Mouse (Mus musculus) brain, adult 2 months (tissue): ENCODE results near the gene Tiam1.

Experiments used
- DNase-seq: peaks from one replicate; pipeline ENCODE4 v3.0.0; 2011; ENCODE audit warnings: low read depth, low spot score

Gene Tiam1

DNA sequence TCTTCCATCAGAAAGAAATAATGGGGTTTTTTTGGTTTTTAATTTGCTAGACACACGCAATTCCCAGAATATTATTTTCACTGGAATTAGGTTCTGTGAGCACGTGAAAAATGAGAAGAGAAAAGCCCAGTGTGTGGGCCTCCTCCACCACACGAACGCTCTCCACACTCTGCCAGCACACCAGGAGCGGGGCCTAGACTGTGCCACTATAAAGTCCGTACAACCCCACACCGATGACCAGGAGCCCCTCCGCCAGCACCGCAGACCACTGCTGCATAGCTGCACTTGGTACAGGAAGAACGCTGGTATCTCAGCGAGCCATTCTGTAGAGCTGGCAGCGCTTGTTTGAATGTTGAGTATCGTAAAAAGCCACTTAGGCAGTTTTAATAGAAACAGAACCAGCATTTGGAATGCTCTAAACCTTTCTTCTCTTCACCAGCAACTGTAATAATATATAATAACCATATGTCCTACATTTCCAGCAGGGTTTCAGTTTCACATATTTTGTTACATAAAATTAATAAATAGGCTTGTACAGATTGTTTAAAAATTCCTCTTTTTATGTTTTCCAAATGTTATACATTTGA lies 136.1 kb downstream of the Tiam1 start:
- DNase-seq = no peak

DNA sequence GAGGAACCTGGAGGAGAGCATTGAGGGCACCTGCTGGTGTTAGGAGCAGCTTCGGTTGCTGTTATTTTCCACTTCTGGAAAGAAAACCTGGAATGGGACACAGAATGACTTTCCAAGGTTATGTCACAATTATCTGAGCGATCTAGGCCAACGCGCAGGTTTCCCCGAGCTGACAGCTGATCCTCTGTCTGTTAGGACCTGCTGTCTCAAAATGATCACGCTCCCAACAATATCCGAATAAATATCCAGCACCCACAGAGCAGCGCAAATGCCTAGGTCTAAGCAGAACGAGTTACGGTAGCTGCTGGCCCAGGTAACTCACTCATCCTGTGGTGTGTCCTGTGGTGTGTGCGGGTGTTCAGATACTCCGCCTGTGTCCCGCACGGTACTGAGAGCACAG lies 140.0 kb downstream of the Tiam1 start:
- DNase-seq = peak; percentile 57

DNA sequence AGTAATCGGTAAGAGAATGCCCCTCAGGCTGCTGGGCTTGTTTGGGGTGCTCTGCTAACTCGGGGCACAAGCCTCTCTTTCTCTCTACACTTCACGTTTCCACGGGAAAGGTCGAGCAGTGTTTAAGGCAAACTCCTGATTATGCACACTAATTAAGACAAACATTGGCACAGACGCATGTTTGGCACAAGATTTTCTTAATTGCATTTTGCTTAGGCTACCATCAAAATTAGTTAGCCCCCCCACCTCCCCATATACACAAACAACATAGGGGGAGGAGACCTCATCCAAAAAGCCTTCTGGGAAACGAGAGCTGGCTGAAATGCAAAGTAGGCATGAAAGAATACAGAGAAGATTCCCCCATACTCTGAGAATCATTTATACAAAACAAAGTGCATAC lies 148.4 kb downstream of the Tiam1 start:
- no peak for DNase-seq

GRCm38 (mm10) chr16:89993991-89994825 lies 149.4 kb downstream of the Tiam1 start:
- peak; percentile 95 for DNase-seq

DNA sequence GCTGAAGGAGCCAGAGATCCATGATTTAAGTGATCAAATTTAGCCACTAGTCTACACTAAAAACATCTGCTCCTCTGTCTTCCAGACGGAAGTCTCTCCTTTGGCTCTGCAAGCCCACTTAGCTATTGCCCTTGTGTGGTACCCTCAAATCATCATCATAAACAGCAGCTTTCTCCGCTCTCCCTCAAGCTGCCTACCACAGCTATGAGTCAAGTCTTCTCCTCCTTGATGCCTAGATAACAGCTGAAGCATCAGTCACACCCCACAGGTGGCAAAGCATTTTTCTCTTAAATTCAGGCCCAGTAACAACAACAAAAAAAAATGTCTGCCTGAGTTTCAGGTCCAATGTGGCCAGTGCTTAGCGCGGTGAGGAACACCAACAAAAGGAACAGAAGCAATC lies 150.1 kb downstream of the Tiam1 start:
- DNase-seq = no peak

DNA sequence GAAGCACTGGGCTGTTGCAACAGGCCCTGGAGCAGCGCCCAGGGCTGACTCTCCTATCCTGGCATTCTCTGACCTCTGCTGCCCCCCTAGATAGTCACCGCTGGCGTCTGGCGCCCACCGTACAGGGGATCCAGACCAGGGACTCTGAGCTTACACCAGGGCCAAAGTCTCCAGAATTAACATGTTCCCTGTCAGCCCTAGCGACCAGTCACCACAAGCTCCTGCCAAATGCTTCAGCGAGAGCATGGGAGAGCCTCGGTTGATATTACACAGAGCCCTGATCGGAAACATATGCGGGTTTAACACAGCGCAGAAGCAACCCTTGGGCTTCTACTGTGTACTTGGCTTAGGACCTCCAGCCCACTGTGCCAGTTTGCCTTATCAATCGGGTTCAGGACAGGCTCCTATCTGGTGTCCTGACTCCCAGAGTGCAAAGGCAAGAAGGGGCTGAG lies 151.8 kb downstream of the Tiam1 start:
- no peak for DNase-seq

DNA sequence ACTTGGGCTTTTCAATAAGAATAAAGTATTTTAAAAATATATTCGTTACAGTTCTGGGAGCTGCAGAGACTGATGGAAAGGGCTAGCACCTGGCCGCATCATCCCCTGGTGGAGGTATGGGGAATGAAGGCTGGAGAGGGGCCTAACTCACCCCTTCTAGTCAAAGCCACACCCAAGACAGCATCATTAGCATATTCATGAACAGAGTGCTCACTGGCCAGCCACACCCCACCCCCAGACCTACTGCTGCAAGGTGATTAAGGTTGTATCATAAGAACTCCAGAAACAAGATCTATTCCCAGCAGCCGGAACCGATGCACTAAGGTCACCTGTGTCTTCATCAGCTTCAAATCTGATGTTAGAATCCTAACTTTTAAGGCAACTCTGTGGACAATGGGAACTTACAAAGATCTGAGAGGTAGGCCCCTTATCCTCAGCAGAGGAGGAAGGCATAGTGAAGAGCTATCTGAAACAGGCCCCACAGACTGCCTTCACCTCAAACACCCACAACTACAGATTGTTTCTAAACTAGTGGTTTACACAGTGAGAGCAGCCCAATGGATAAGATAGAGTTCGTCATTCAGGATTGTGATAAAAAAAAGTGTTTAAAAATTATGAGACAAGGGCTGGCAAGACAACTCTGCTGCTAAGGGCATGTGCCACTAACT lies 153.1 kb downstream of the Tiam1 start:
- DNase-seq = no peak

DNA sequence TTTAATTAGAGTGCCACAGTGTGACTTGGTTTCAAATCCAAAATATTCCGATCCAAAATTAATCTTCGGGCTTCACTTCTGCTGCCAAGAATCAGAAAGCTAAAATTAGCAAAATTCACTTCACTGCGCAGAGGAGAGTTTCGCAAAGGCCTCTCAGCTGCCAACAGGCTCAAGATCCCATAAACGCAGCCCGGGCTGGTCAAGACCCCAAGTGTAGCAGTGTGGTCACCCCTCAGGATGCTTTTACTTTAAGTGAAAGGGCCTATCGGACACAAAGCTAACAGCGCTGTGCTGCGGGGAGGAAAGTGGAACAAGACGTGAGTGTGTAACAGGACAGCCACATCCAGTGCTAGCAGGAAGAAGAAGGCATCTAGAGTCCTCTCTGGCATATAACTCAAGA lies 153.8 kb downstream of the Tiam1 start:
- peak; percentile 72 for DNase-seq

DNA sequence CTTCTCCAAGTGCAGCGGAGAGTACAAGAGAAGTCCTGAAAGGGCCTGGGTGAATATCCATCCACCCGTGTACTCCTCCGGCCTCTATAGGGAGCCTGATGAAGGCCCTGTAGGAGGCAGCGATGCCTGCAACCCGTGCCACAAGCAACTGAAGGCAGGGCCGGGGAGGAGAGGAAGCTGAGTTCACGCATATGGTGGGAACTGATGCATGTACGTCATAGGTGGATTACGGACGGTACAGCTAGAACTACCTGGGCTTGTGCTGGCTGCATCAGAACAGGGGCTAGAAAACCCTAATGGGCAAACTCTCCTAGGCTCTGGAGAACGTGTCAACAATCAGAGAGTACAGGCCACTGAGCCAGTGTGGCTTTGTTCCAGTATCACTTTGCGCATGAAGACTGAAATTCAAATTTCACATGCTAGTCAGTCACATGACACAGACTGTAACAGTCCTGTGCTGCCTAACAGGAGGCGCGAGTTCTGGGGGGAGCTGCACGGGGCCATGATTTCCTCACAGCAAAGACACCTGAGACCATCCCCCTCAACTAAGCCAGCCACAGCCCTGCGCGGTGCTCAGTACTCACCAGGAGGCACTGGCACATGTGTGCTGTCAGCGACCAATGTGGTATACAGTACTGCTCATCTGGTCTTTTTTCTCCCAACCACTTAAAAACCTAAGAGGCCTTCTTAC lies 156.8 kb downstream of the Tiam1 start:
- no peak for DNase-seq

DNA sequence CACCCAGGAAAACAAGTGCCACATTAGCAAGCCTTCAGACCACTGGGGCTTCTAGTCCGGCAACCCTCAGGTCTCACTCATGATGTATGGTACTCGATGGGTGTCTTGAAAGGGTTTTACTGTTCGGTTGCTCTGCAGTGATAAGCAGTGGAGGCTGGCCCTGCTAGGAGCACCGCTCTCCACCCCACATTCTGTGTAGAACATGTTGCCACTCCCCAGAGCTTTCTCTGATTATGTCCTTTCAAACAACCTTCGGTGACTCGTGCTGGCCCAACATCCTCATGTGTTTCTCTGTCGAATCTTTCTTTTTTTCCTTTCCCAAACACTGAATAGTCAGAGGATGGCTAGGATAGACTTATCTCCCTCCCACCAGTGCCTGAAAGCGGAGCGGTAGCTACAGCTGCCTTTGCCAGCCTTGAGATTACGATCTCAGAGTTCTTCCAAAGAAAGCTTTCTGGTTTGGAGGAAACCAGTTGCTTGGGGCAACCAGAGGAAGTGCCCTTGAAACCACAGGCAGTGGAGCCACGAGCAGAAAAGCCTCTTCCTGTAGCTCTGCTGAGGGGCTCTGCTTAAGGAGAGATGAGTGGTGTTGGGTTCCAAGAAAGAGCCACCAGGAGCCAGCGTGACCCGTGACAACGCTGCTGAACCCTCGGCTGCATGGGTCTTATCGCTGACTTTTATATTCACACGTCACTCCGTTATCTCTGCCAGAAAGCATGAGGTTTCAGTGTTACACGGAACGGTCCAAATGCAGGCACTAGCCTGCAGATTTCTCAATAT lies 157.7 kb downstream of the Tiam1 start:
- DNase-seq = peak; percentile 51

- peak; percentile 84 for DNase-seq
These were observed 163.4 kb downstream of the Tiam1 start for GRCm38 (mm10) chr16:89980075-89980744.

- DNase-seq = no peak
These were observed 168.1 kb downstream of the Tiam1 start for GRCm38 (mm10) chr16:89975441-89975840.

DNA sequence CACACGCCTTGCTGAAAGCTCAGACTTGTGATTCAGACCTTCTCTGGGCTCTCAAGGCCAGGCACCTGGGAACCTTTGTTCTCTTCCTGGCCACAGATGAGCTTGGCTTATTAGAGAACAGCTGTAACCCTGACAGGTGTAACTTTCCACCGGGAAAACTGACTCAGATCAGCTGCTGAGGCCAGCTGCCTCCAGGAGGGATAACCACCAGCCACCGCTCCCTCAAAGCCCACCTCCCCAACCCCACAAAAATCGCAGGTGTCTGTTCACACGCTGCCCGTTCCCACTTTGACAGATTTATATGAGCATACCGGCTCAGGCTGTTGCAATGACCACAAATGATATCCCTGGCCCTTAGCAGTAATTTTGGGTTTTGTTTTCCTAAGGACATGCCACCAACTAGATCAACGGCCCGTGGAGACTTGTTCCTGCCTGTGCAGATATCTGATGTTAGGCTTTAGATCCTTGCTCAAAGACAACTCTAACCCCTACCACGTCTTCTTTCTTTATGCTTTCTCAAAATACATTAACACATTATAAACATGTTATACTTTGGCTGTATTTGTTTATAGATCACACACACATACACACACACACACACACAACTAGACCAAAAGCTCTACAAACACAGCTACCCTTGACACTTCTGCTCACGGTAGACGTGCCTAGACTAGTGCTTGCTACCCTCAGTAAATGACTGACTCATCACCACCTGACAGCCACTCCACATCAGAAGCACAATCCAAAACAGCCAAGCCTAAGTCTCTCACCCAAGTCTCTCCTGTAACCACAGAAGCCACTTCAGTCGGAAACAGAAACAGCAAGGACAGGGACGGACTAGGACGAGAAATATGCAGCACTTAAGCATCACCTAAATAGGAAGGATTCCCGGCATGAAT lies 169.5 kb downstream of the Tiam1 start:
- peak; percentile 38 for DNase-seq

GRCm38 (mm10) chr16:89972854-89973487 lies 170.6 kb downstream of the Tiam1 start:
- peak; percentile 83 for DNase-seq

- DNase-seq = no peak
These were observed 171.6 kb downstream of the Tiam1 start for GRCm38 (mm10) chr16:89972018-89972417.

DNA sequence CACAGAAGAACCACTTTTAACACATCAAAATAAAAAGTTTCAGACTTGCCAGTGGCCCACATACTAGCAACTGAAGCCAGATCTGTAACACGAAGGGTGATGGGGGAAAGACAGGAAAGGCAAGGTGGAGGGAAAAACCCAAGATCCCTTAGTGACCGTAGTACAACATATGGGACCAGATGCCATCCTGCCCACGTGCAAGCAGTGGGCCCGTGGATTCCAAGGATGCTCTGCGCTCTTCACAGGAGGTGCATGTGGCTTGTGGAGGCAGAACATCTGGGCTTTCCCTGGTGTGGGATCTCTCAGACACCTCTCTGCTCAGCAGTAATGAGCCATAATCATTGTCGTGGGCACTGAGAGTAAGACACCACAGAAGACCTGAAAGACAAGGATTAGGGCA lies 175.5 kb downstream of the Tiam1 start:
- peak; percentile 79 for DNase-seq

- DNase-seq = no peak
These were observed 180.7 kb downstream of the Tiam1 start for GRCm38 (mm10) chr16:89962876-89963275.

GRCm38 (mm10) chr16:89960904-89961303 lies 182.7 kb downstream of the Tiam1 start:
- DNase-seq = peak; percentile 68
